Mouse (Mus musculus) gastrocnemius, postnatal 36 days (tissue): Measurements from ENCODE around the gene Epc2. TPM values are rescaled to one million over a fixed set of nuclear protein-coding genes. Genes with fewer than 3 reads are reported as not detected.

Source experiments
- DNase-seq, 2 experiments: peaks; one replicate each; pipeline ENCODE4 v3.0.0; 2022
- intact Hi-C: fragments of 180-260 bp; cut with DNase I; formaldehyde crosslinking; loops from one replicate; pipeline ENCODE4 v1.15.1; 2025
- long read RNA-seq, 2 experiments: library from polyadenylated mRNA; stranded (forward); transcript quantifications; one replicate each; pipeline ENCODE4 v2.0.0; 2021
- total RNA-seq, 2 experiments: library from RNA; stranded (reverse); gene quantifications; 2 replicates each; pipeline ENCODE4 v1.2.3; 2021

Epc2 gene
- total RNA-seq, result 10 to 100 TPM; 10.2 to 14.0 TPM
- long read RNA-seq, experiment 1, full-length matches to known transcripts, result 1 of 5 reads
- long read RNA-seq, experiment 1, partial matches to known transcripts, result 0 of 5 reads
- long read RNA-seq, experiment 1, other reads (novel, unspliced or antisense), result 4 of 5 reads
- long read RNA-seq, experiment 2, partial matches to known transcripts, result 0 of 2 reads
- long read RNA-seq, experiment 2, other reads (novel, unspliced or antisense), result 2 of 2 reads

DNA sequence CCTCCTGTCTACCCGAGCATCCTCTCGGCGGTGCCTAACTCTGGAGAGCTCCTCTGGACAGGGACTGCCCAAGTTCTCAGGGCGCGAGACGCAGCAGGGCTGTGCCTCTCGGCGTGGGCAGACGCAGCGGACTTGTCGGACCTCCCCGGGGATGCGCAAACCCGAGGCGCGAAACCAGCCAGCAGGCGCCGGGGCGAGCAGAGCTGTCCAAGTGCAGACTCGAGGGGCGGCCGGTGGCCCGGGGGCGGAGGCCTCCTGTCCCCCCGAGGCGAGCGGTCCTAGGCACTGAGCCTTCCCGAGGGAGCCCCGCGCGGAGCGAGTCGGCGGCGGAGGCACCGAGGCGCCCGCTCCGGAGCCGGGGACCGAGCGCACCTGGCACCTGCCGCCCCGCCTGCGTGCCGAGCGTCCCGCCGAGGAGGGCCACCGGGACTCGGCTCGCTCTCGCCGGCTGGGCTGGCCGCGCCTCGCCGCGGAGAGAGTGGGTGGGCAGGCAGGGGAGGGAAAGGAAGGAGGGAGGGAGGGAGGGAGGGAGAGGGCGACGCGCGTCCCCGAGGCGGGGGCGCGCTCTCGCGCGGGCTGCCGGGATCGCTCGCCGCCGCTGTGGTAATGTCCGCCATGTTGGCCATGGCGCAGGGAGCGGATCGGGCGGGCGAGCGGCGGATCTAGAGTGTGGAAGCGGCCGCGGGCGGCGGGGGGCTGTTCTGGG lies at the start of gene Epc2:
TSS of gene Epc2 (plus strand) at position 556 of the 706 bp plus-strand sequence.
- DNase-seq, result peak; percentile 74 to 80

GRCm38 (mm10) chr2:49405954-49406353 lies 45.3 kb upstream of the Epc2 start:
- no peak for DNase-seq
- intact Hi-C loops, result no loop called here

More for the DNA sequence above, at the start of gene Epc2:
- intact Hi-C loops, result no loop called here

- intact Hi-C loops, result no loop called here
- no peak for DNase-seq
Observed at GRCm38 (mm10) chr2:49411685-49412084, 39.6 kb upstream of the Epc2 start.

- DNase-seq, result no peak
- intact Hi-C loops, result no loop called here
Observed at GRCm38 (mm10) chr2:49412576-49412975, 38.7 kb upstream of the Epc2 start.

DNA sequence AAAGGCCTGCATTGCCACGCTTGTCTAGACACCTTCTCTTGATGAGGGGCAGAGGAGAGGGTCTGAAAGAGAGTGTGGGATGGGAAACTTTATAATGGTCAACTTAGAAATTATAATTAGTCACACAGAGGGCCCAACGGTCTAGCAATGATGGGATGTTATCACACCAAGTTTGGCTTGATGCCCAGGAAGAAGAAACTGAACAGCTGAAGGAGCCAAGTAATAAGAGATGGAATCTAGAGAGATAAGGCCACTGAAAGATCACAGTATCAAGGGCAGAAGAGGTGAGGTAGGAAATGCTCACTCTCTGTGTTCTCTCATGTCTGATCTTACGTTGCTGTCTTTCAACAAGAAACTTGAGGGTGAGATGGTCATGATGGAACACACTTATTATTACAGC lies 35.4 kb upstream of the Epc2 start:
- intact Hi-C loops, result no loop called here
- no peak for DNase-seq

- intact Hi-C loops, result no loop called here
- no peak for DNase-seq
Observed at GRCm38 (mm10) chr2:49417018-49417604, 34.2 kb upstream of the Epc2 start.

DNA sequence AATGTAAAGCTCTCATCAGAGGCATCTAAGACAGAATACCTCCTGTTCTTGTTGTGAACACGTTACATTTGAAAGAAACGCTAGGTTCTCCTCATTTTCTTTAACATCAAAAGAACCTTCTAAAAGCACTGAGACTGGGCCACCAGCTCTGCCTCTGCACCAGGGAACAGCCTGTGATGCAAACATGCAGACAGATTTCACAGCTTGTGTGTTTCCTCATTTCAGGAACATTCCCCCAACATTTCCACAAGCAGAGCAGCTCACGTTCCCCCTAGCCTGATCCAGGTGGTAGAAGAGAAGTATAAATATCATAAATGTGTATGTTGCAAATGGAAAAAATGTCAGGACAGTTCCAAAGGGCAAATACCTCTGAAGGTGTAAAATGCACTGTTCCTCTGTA lies 30.9 kb upstream of the Epc2 start:
- intact Hi-C loops, result no loop called here

DNA sequence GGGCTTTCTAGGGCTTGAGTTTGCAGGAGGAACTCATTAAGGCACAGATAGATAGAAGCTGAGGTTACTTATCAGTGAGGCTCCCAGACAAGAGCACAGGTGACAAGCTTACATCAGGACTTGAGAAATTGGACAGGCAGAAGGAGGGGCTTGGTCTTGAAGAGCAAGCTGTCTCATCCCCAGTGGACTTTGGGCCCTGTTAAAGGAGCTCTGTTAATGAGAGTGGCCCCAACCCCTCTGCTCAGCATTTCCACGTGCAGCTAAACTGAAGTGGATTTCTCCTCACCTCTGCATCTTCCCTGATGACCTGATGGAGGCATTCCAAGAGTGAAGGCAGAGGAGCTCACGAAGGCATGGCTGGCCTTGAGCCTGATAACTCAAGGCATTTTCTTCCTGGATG lies 27.4 kb upstream of the Epc2 start:
- intact Hi-C loops, result no loop called here

More for the DNA sequence above, 30.9 kb upstream of the Epc2 start:
- DNase-seq, result no peak

GRCm38 (mm10) chr2:49424788-49425187 lies 26.5 kb upstream of the Epc2 start:
- no peak for DNase-seq

More for the DNA sequence above, 27.4 kb upstream of the Epc2 start:
- DNase-seq, result no peak

DNA sequence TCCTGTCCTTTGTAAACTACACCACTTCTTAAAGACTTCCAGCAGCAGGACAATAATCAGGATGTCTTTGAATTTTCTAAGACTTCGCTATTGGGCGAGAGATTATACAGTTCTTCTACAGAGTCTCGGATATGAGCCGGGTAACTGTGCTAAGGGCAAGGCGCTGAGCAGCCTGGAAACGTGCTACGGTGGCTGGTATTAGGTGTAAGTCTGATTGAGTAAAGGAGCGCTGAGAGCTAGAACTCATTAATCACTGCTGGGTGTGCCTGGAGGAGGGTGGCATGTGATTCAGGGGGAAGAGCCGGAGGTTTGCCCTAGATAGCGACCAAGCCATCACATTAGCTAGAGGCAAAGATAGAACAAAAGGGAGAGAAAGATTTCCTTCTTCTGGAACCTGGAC lies 25.1 kb upstream of the Epc2 start:
- intact Hi-C loops, result no loop called here
- no peak for DNase-seq

More at GRCm38 (mm10) chr2:49424788-49425187, 26.5 kb upstream of the Epc2 start:
- intact Hi-C loops, result no loop called here

- DNase-seq, result no peak
- intact Hi-C loops, result no loop called here
Observed at GRCm38 (mm10) chr2:49431015-49431414, 20.3 kb upstream of the Epc2 start.

DNA sequence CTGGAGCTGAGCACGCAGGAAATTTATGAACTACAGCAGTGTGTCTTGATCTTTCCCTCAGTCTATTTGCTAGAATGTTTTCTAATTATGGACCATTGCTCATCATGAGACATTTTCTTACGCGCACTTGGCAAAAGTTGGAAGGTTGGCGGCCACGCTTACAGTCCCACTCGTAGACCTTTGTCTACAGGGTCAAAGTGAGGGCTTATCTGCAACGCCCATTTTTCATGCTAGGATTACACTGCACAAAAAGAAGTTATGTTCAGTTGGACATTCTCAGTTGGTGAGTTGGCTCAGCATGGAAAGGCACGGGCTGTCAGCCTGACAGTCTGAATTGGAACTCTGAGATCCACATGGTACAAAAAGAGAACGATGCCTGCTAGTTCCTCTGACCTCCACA lies 18.1 kb upstream of the Epc2 start:
- intact Hi-C loops, result no loop called here
- no peak for DNase-seq

GRCm38 (mm10) chr2:49446238-49446637 lies 5.0 kb upstream of the Epc2 start:
- intact Hi-C loops, result loop anchor here (5.0 kb wide), 1 partner anchor 281 kb away; no protein-coding TSS in a partner anchor
- no peak for DNase-seq

GRCm38 (mm10) chr2:49447586-49448475 lies 3.5 kb upstream of the Epc2 start:
- intact Hi-C loops, result loop anchor here (5.0 kb wide), 1 partner anchor 279 kb away; no protein-coding TSS in a partner anchor
- no peak for DNase-seq

- intact Hi-C loops, result no loop called here
- no peak for DNase-seq
Observed at GRCm38 (mm10) chr2:49450467-49450866, 819 bp upstream of the Epc2 start.

GRCm38 (mm10) chr2:49451637-49452211 lies 438 bp downstream of the Epc2 start:
- intact Hi-C loops, result no loop called here
- DNase-seq, result peak; percentile 90 to 96

- peak in 1 of 2 experiments; percentile 25 for DNase-seq
- intact Hi-C loops, result no loop called here
Observed at GRCm38 (mm10) chr2:49452451-49453081, 1.3 kb downstream of the Epc2 start.

- no peak for DNase-seq
- intact Hi-C loops, result no loop called here
Observed at GRCm38 (mm10) chr2:49457797-49458196, 6.5 kb downstream of the Epc2 start.

- intact Hi-C loops, result no loop called here
- no peak for DNase-seq
Observed at GRCm38 (mm10) chr2:49465672-49466222, 14.5 kb downstream of the Epc2 start.
